Mouse (Mus musculus): ENCODE measurements at regions not wholly inside any gene's neighbourhood (a gene's known extent, or its start where the extent isn't known, plus 50 kb on each side); places are given as distances from the start of the nearest gene placed in this dataset.

- TF ChIP-seq POLR2A (IDR thresholded peaks at IDR 0.05; ENCODE audit: insufficient read depth, low read depth, low read length) (no peak), CTCF (IDR thresholded peaks at IDR 0.05; ENCODE audit: insufficient read depth, low read depth, low read length) (no peak)
Measured at GRCm38 (mm10) chr9:50090968-50091367, 253.8 kb downstream of the Rpl10-ps3 start.
